Mouse (Mus musculus): ENCODE data around the gene Stab1. TPM values are rescaled to one million over a fixed set of nuclear protein-coding genes. Genes with fewer than 3 reads are reported as not detected.

The Stab1 gene
- total and polyA plus RNA-seq, 2 experiments from 2014 or later = 25.4 to 75.3 TPM

DNA sequence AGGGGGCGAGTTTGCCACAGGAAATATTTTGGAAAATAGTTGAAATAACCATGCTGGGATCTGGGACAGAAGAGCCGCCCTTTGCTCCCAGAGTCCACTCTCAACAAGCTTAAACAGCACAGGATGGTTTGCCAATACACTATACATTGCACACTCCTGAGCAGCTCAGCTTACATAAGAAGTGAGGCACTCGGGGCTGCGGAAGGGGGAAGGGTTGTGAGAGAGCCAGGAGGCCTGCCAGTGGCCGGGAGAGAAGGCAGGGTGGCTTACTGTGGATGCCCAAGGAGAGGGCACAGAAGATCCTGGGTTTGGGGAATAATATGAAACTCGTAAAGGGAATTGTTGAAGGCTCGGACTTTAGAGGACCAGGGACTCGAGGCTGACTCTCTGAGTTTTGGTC lies 45.4 kb upstream of the Stab1 start:
- Histone ChIP-seq H3K9me3 (replicated peaks; ENCODE audit: control insufficient read depth, low read length) (no peaks in the 10 kb centered on the region), H3K27ac (ENCODE audit: low read depth) (peak overlapping the region; percentile 77), H3K36me3 (replicated peaks; ENCODE audit: control insufficient read depth, insufficient read depth, low read length) (peaks cover 22% of the 10 kb centered on the region), H3K4me2 (ENCODE audit: low read depth, low read length) (no peak overlapping the region), H3K4me3 (ENCODE audit: low read depth, low read length) (no peak overlapping the region), H3K27me3 (ENCODE audit: control insufficient read depth, insufficient read depth, low read length) (no peaks in the 10 kb centered on the region), H3K4me1 (ENCODE audit: control insufficient read depth, insufficient read depth) (peaks cover 19% of the 10 kb centered on the region), H3K9ac (replicated peaks; ENCODE audit: low read depth, low read length) (no peak overlapping the region)
- ATAC-seq (ENCODE audit: insufficient read depth, low read depth) = no peak
- DNase-seq (ENCODE audit: low spot score) = no peak
- WGBS = 33% methylated on average over 8 of the region's 8 CpGs
- TF ChIP-seq CTCF (IDR thresholded peaks at IDR 0.05; ENCODE audit: low read depth) = no peak
- TF ChIP-seq EP300 (IDR thresholded peaks at IDR 0.05; ENCODE audit: low read depth) = peak; percentile 78; the same call in 1 of the 2 replicates

DNA sequence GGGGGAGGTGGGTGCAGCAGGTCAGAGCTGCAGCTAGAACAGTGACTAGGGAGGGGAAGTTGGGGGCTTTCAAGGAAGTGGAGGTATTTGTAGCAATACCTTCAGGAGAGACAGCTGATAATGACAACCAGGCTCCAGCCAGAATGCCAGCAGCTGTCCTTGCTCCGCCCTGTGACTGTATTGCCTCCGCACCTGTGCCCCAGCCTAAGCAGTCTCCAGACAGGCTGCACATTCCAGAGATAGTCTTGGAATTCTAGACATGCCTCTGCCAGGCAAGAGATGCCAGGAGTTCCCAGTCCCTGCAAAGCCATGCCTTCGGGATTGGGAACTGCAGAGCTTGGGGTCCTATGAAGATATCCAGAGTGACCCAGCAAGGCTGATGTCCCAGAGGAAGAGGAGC lies 44.1 kb upstream of the Stab1 start:
- WGBS = 38% methylated on average over 3 of the region's 3 CpGs
- peak overlapping the region; percentile 26 for H3K9ac ChIP-seq (replicated peaks; ENCODE audit: low read depth, low read length)
- ATAC-seq (ENCODE audit: insufficient read depth, low read depth) (no peak), DNase-seq (ENCODE audit: low spot score) (no peak)
- no peaks in the 10 kb centered on the region for H3K27me3 ChIP-seq (ENCODE audit: control insufficient read depth, insufficient read depth, low read length)
- no peak overlapping the region for H3K4me3 ChIP-seq (ENCODE audit: low read depth, low read length)
- peak overlapping the region; percentile 77 for H3K27ac ChIP-seq (ENCODE audit: low read depth)
- TF ChIP-seq CTCF (IDR thresholded peaks at IDR 0.05; ENCODE audit: low read depth) (no peak), EP300 (IDR thresholded peaks at IDR 0.05; ENCODE audit: low read depth) (no peak)
- H3K4me1 ChIP-seq (ENCODE audit: control insufficient read depth, insufficient read depth) = peaks cover 20% of the 10 kb centered on the region
- no peaks in the 10 kb centered on the region for H3K9me3 ChIP-seq (replicated peaks; ENCODE audit: control insufficient read depth, low read length)
- H3K36me3 ChIP-seq (replicated peaks; ENCODE audit: control insufficient read depth, insufficient read depth, low read length) = peaks cover 22% of the 10 kb centered on the region
- H3K4me2 ChIP-seq (ENCODE audit: low read depth, low read length) = peak overlapping the region; percentile 87

DNA sequence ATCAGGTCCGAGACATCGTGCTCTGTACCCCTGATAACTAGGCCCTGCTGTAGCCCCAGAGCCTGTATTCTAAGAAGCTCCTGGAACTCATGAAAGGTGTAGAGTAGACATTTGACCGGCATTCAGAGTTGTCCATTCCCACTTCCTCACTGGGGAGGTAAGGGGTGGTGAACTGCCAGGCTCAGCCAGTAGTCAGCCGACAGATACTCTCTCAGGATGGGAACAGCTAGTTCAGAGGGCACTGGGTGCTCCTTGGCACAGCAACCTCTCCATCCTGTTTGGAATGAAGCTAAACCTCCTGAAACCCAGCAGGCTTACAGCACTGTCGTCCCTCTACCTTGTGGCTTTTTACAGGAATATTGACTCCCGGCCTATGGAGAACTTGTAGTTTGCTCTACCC lies 43.4 kb upstream of the Stab1 start:
- Histone ChIP-seq H3K4me2 (ENCODE audit: low read depth, low read length) (peak overlapping the region; percentile 87), H3K4me1 (ENCODE audit: control insufficient read depth, insufficient read depth) (peaks cover 20% of the 10 kb centered on the region), H3K9ac (replicated peaks; ENCODE audit: low read depth, low read length) (peak overlapping the region; percentile 26), H3K4me3 (ENCODE audit: low read depth, low read length) (peak overlapping the region; percentile 76), H3K36me3 (replicated peaks; ENCODE audit: control insufficient read depth, insufficient read depth, low read length) (peaks cover 22% of the 10 kb centered on the region), H3K27me3 (ENCODE audit: control insufficient read depth, insufficient read depth, low read length) (no peaks in the 10 kb centered on the region), H3K9me3 (replicated peaks; ENCODE audit: control insufficient read depth, low read length) (no peaks in the 10 kb centered on the region), H3K27ac (ENCODE audit: low read depth) (peak overlapping the region; percentile 77)
- 53% methylated on average over 6 of the region's 6 CpGs for WGBS
- no peak for ATAC-seq (ENCODE audit: insufficient read depth, low read depth)
- no peak for DNase-seq (ENCODE audit: low spot score)
- peak; percentile 2; the same call in 1 of the 2 replicates for TF ChIP-seq EP300 (IDR thresholded peaks at IDR 0.05; ENCODE audit: low read depth)
- no peak for TF ChIP-seq CTCF (IDR thresholded peaks at IDR 0.05; ENCODE audit: low read depth)

DNA sequence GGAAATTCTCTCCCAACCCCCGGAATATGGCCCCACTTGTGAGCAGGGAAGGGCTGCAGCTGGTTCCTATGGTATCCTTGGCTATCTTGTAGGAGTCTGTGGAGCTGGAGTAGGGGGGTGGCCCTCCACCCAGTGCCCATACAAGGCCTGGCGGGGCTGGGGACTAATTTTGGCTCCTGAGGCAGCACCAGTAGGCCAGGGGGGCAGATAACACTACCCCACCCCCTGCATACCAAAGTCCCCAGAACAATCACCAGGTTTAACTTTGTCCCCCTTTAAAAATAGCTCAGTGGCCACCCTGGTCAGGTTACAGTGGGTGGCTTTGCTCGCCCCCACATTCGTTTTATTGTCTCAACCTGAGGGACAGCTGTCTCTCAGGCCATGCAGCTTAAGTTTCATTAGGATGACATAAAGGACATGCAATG lies 40.7 kb upstream of the Stab1 start:
- Histone ChIP-seq H3K4me1 (ENCODE audit: control insufficient read depth, insufficient read depth) (peaks cover 28% of the 10 kb centered on the region), H3K9ac (replicated peaks; ENCODE audit: low read depth, low read length) (peak overlapping the region; percentile 87), H3K27me3 (ENCODE audit: control insufficient read depth, insufficient read depth, low read length) (no peaks in the 10 kb centered on the region), H3K27ac (ENCODE audit: low read depth) (peak overlapping the region; percentile 98), H3K36me3 (replicated peaks; ENCODE audit: control insufficient read depth, insufficient read depth, low read length) (peaks cover 26% of the 10 kb centered on the region), H3K9me3 (replicated peaks; ENCODE audit: control insufficient read depth, low read length) (no peaks in the 10 kb centered on the region), H3K4me3 (ENCODE audit: low read depth, low read length) (peak overlapping the region; percentile 76), H3K4me2 (ENCODE audit: low read depth, low read length) (peak overlapping the region; percentile 87)
- TF ChIP-seq CTCF (IDR thresholded peaks at IDR 0.05; ENCODE audit: low read depth) = no peak
- peak; percentile 99 for TF ChIP-seq EP300 (IDR thresholded peaks at IDR 0.05; ENCODE audit: low read depth)
- peak; percentile 94 for DNase-seq (ENCODE audit: low spot score)
- ATAC-seq (ENCODE audit: insufficient read depth, low read depth) = peak; percentile 80
- 22% methylated on average over 4 of the region's 4 CpGs for WGBS

DNA sequence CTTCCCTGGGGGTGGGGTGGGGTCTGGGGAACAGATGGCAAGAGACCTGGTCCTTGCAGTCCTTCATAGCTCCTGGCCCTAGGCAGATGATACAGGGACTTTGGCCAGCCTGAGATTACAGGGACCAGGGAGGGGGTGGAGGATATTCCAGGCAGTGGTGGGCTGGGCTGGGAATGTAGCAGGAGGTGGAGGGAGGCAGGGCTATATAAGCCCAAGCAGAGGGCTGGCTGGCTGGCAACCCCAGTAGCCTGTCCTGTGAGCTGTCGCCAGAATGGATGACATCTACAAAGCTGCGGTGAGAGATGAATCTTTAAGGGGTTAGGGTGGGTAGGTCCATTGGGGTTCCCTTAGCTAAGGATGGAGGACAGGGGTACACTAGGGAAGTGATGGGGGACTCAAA lies 39.6 kb upstream of the Stab1 start, which contains the start of gene Tnnc1:
TSS of gene Tnnc1 (plus strand) at position 229 of the 400 bp plus-strand sequence.
- WGBS = 36% methylated on average over 2 of the region's 2 CpGs
- TF ChIP-seq CTCF (IDR thresholded peaks at IDR 0.05; ENCODE audit: low read depth) (no peak), EP300 (IDR thresholded peaks at IDR 0.05; ENCODE audit: low read depth) (no peak)
- Histone ChIP-seq H3K9me3 (replicated peaks; ENCODE audit: control insufficient read depth, low read length) (no peaks in the 10 kb centered on the region), H3K4me1 (ENCODE audit: control insufficient read depth, insufficient read depth) (peaks cover 33% of the 10 kb centered on the region), H3K27me3 (ENCODE audit: control insufficient read depth, insufficient read depth, low read length) (no peaks in the 10 kb centered on the region), H3K4me3 (ENCODE audit: low read depth, low read length) (peak within 1 kb of the TSS; percentile 76), H3K36me3 (replicated peaks; ENCODE audit: control insufficient read depth, insufficient read depth, low read length) (peaks cover 36% of the 10 kb centered on the region), H3K27ac (ENCODE audit: low read depth) (peak within 1 kb of the TSS; percentile 98), H3K9ac (replicated peaks; ENCODE audit: low read depth, low read length) (peak within 1 kb of the TSS; percentile 90), H3K4me2 (ENCODE audit: low read depth, low read length) (peak within 1 kb of the TSS; percentile 87)
- ATAC-seq (ENCODE audit: insufficient read depth, low read depth) (peak; percentile 57), DNase-seq (ENCODE audit: low spot score) (peak; percentile 81)

Measured in heart, postnatal 0 days (tissue).